Mouse (Mus musculus) MEL (cell line): Measurements from ENCODE around the gene Dnaja2. TPM values are rescaled to one million over a fixed set of nuclear protein-coding genes. Genes with fewer than 3 reads are reported as not detected.

ENCODE experiments used
- DNase-seq: peaks from one replicate; pipeline ENCODE4 v3.0.0; 2011; ENCODE audit warnings: low read depth, low spot score
- H3K27ac ChIP-seq: 2 replicates; pipeline ENCODE4 v1.5.1; 2012; ENCODE audit warnings: low read depth, mild to moderate bottlenecking, control low read depth, low read length, moderate library complexity; ENCODE audit not compliant: control insufficient read depth
- H3K27me3 ChIP-seq, 2 experiments: fragments of 150-350 bp in 1 of 2; sonication (generic) in 1 of 2; 2 replicates each; pipeline ENCODE4 v1.6.1; 2012; ENCODE audit warnings: low read length in 2 of 2, mild to moderate bottlenecking in 2 of 2, improper control_type of control experiment in 1 of 2, moderate library complexity in 1 of 2; ENCODE audit not compliant: insufficient read depth in 2 of 2, control insufficient read depth in 1 of 2
- H3K36me3 ChIP-seq, 2 experiments: 2 replicates each; pipeline ENCODE4 v1.6.1; 2012 to 2014; ENCODE audit warnings: low read length in 2 of 2, improper control_type of control experiment in 1 of 2, inconsistent platforms in 1 of 2, mild to moderate bottlenecking in 1 of 2; ENCODE audit not compliant: insufficient read depth in 2 of 2, control insufficient read depth in 1 of 2
- H3K4me1 ChIP-seq, 2 experiments: fragments of 150-350 bp in 1 of 2; sonication (generic) in 1 of 2; 2 replicates each; pipeline ENCODE4 v1.6.1; 2012; ENCODE audit warnings: low read length in 2 of 2, improper control_type of control experiment in 1 of 2, mild to moderate bottlenecking in 1 of 2; ENCODE audit not compliant: insufficient read depth in 2 of 2, control insufficient read depth in 1 of 2
- H3K4me3 ChIP-seq, 2 experiments: fragments of 150-350 bp in 1 of 2; sonication (generic) in 1 of 2; 2 replicates each; pipeline ENCODE4 v1.5.1; 2012; ENCODE audit warnings: low read depth in 2 of 2, low read length in 2 of 2, mild to moderate bottlenecking in 2 of 2, moderate library complexity in 2 of 2, control low read depth in 1 of 2, improper control_type of control experiment in 1 of 2; ENCODE audit not compliant: control insufficient read depth in 1 of 2, insufficient read depth in 1 of 2
- H3K79me2 ChIP-seq: 2 replicates; pipeline ENCODE4 v1.6.1; 2012; ENCODE audit warnings: mild to moderate bottlenecking, low read length, moderate library complexity; ENCODE audit not compliant: control insufficient read depth, poor library complexity, insufficient read depth
- H3K9ac ChIP-seq: 2 replicates; pipeline ENCODE4 v1.6.1; 2012; ENCODE audit warnings: low read depth, mild to moderate bottlenecking, control low read depth, low read length, moderate library complexity; ENCODE audit not compliant: control insufficient read depth, poor library complexity, severe bottlenecking
- H3K9me3 ChIP-seq: fragments of 150-350 bp; sonication (generic); replicated peaks from 2 replicates; pipeline ENCODE4 v1.6.1; 2012; ENCODE audit warnings: mild to moderate bottlenecking, low read length, improper control_type of control experiment, moderate library complexity; ENCODE audit not compliant: insufficient read depth
- BHLHE40 ChIP-seq: IDR thresholded peaks from 2 replicates; pipeline ENCODE4 v1.6.1; 2012; ENCODE audit warnings: low read depth, mild to moderate bottlenecking, inconsistent platforms, low read length, improper control_type of control experiment, borderline replicate concordance
- CHD2 ChIP-seq: IDR thresholded peaks from 2 replicates; pipeline ENCODE4 v1.6.1; 2011; ENCODE audit warnings: low read length, improper control_type of control experiment
- CTCF ChIP-seq, 3 experiments: IDR thresholded peaks in 2 of 3; conservative IDR thresholded peaks in 1 of 3; 2 replicates each; pipeline ENCODE4 v1.5.1; 2011 to 2012; ENCODE audit warnings: low read length in 3 of 3, low read depth in 2 of 3, mild to moderate bottlenecking in 2 of 3, improper control_type of control experiment in 1 of 3, inconsistent platforms in 1 of 3, mixed read lengths in 1 of 3, moderate library complexity in 1 of 3; ENCODE audit not compliant: control insufficient read depth in 1 of 3, insufficient read depth in 1 of 3, poor library complexity in 1 of 3, severe bottlenecking in 1 of 3
- GATA1 ChIP-seq: IDR thresholded peaks from 2 replicates; pipeline ENCODE4 v1.6.1; 2011; ENCODE audit warnings: low read depth, low read length, improper control_type of control experiment
- JUND ChIP-seq: IDR thresholded peaks from 2 replicates; pipeline ENCODE4 v1.6.1; 2011; ENCODE audit warnings: low read depth, mild to moderate bottlenecking, improper control_type of control experiment, low read length
- KAT2A ChIP-seq: conservative IDR thresholded peaks from 2 replicates; pipeline ENCODE4 v1.6.1; 2012; ENCODE audit warnings: low read depth, low read length, improper control_type of control experiment, inconsistent platforms
- MAZ ChIP-seq: IDR thresholded peaks from 2 replicates; pipeline ENCODE4 v1.6.1; 2012; ENCODE audit warnings: low read depth, mild to moderate bottlenecking, inconsistent platforms, low read length, improper control_type of control experiment
- MEF2A ChIP-seq: IDR thresholded peaks from 2 replicates; pipeline ENCODE4 v1.6.1; 2014; ENCODE audit warnings: low read depth, mild to moderate bottlenecking, inconsistent platforms, low read length, improper control_type of control experiment; ENCODE audit not compliant: poor library complexity, insufficient replicate concordance, severe bottlenecking; ENCODE audit errors: extremely low read depth
- POLR2A ChIP-seq, 2 experiments: IDR thresholded peaks; 2 replicates each; pipeline ENCODE4 v1.6.1; 2011 to 2012; ENCODE audit warnings: low read length in 2 of 2, mild to moderate bottlenecking in 2 of 2, control low read depth in 1 of 2, improper control_type of control experiment in 1 of 2, low read depth in 1 of 2, moderate library complexity in 1 of 2; ENCODE audit not compliant: control insufficient read depth in 1 of 2, insufficient read depth in 1 of 2, poor library complexity in 1 of 2
- TBP ChIP-seq: IDR thresholded peaks from 2 replicates; pipeline ENCODE4 v1.8.0; 2011; ENCODE audit warnings: low read depth, low read length, improper control_type of control experiment
- ZC3H11A ChIP-seq: IDR thresholded peaks from 2 replicates; pipeline ENCODE4 v1.6.1; 2012; ENCODE audit warnings: low read depth, mild to moderate bottlenecking, inconsistent platforms, low read length, improper control_type of control experiment
- ZNF384 ChIP-seq: IDR thresholded peaks from 2 replicates; pipeline ENCODE4 v1.6.1; 2012; ENCODE audit warnings: low read depth, mild to moderate bottlenecking, inconsistent platforms, low read length, improper control_type of control experiment
- polyA plus RNA-seq, 2 experiments: library from polyadenylated mRNA; stranded (reverse) in 1 of 2; unstranded in 1 of 2; fragments of >175 nt in 1 of 2; fragments of >200 nt in 1 of 2; gene quantifications; 2 replicates each; pipeline versions ENCODE4 v1.2.1 to v1.2.4; 2012; ENCODE audit warnings: low replicate concordance in 2 of 2, low read depth in 1 of 2; ENCODE audit not compliant: insufficient read length in 2 of 2, insufficient read depth in 1 of 2, missing spikeins in 1 of 2
- total RNA-seq: library from RNA; depleted of rRNA; stranded (reverse); fragments of 300-350 nt; gene quantifications from 2 replicates; pipeline ENCODE4 v1.2.3, GENCODE M21; 2012

Gene Dnaja2
- total and polyA plus RNA-seq, 3 experiments, result 189 to 307 TPM; not detected in 1

- Histone ChIP-seq H3K79me2 (no peaks in the 10 kb centered on the region), H3K27ac (no peak overlapping the region), H3K9me3 (no peaks in the 10 kb centered on the region), H3K36me3 (no peaks in the 10 kb centered on the region; a peak in 1 of 4 replicates), H3K4me3 (no peak overlapping the region), H3K4me1 (no peaks in the 10 kb centered on the region), H3K27me3 (no peaks in the 10 kb centered on the region), H3K9ac (no peak overlapping the region)
- no peak for TF ChIP-seq CTCF (IDR thresholded peaks at IDR 0.05 in 2 of 3, conservative IDR thresholded peaks at IDR 0.05 in 1 of 3; ENCODE audit: control insufficient read depth in 1 of 3, insufficient read depth in 1 of 3, low read depth in 2 of 3, low read length in 3 of 3, poor library complexity in 1 of 3, severe bottlenecking in 1 of 3)
- TF ChIP-seq GATA1, result no peak
- TF ChIP-seq CHD2, result no peak
- TF ChIP-seq ZC3H11A, result no peak
- TF ChIP-seq ZNF384, result no peak
- no peak for TF ChIP-seq MAZ
- TF ChIP-seq BHLHE40, result no peak
- DNase-seq, result no peak
These were observed 52.8 kb downstream of the Dnaja2 start for GRCm38 (mm10) chr8:85502381-85502780.

- Histone ChIP-seq H3K9me3 (no peaks in the 10 kb centered on the region), H3K4me3 (no peak overlapping the region), H3K9ac (no peak overlapping the region), H3K27ac (no peak overlapping the region), H3K4me1 (no peaks in the 10 kb centered on the region), H3K79me2 (no peaks in the 10 kb centered on the region), H3K36me3 (no peaks in the 10 kb centered on the region; a peak in 1 of 4 replicates), H3K27me3 (no peaks in the 10 kb centered on the region)
- TF ChIP-seq KAT2A (no peak), POLR2A (IDR thresholded peaks at IDR 0.05; ENCODE audit: control insufficient read depth in 1 of 2, insufficient read depth in 1 of 2, low read depth in 1 of 2, low read length in 2 of 2, poor library complexity in 1 of 2) (no peak), TBP (no peak)
- DNase-seq, result no peak
These were observed 54.0 kb downstream of the Dnaja2 start for GRCm38 (mm10) chr8:85500955-85501685.

GRCm38 (mm10) chr8:85500460-85500859 lies 54.7 kb downstream of the Dnaja2 start:
- Histone ChIP-seq H3K9ac (no peak overlapping the region), H3K36me3 (no peaks in the 10 kb centered on the region; a peak in 1 of 4 replicates)
- TF ChIP-seq JUND (no peak), MEF2A (no peak)

More at GRCm38 (mm10) chr8:85500460-85500859, 54.7 kb downstream of the Dnaja2 start:
- Histone ChIP-seq H3K4me3 (no peak overlapping the region), H3K27me3 (no peaks in the 10 kb centered on the region), H3K27ac (no peak overlapping the region), H3K4me1 (no peaks in the 10 kb centered on the region), H3K9me3 (no peaks in the 10 kb centered on the region), H3K79me2 (no peaks in the 10 kb centered on the region)
- DNase-seq, result no peak
